9 mouse cellular contexts compared by ENCODE assay signal in genomic region chr4:152663482-152663881, GRCm38 (mm10).
DNase-seq lines count a peak whose midpoint lies in the region; ATAC-seq and TF ChIP-seq lines count a peak whose summit lies in the region.
"Had no signal": no experiment of that assay in that cellular context is flagged by ENCODE, and none has a peak within 500 bp of the region (broad histone marks: within the 10 kb centered on the region; RNA-seq: fewer than 3 reads in every experiment).

No protein-coding gene starts in this region.

- peak; percentile 32 for DNase-seq in kidney, adult 18-20 months
- no peak for DNase-seq in kidney, postnatal 14 days
- DNase-seq in CH12.LX (ENCODE audit: extremely low read depth) = no peak
- peak; percentile 62 for DNase-seq in ES-E14 (ENCODE audit: low read depth, low spot score)
- peak; percentile 32 for DNase-seq in left cerebral cortex, postnatal 4 days
- DNase-seq in layer of hippocampus, adult 9-10 months (ENCODE audit: low spot score) = no peak

- H3K4me3 ChIP-seq in CH12.LX (replicated peaks in 1 of 3; ENCODE audit: low read depth in 2 of 3, low read length in 2 of 3, poor library complexity in 1 of 3) = no peak overlapping the region
- no peak overlapping the region for H3K4me3 ChIP-seq in ES-E14 (ENCODE audit: insufficient read depth in 1 of 2, low read depth in 1 of 2, low read length in 2 of 2, poor library complexity in 1 of 2, severe bottlenecking in 1 of 2)
- H3K4me3 ChIP-seq: embryonic facial prominence, embryonic 15.5 days; neural tube, embryonic 13.5 days had no signal

- in situ Hi-C loops in CH12.LX (cut with MboI; ENCODE audit: low pct_ligation_motif_present, low pct_unique_long_range_greater_than_20kb, low sequenced_read_pairs) (no loop called here), ES-E14 (cut with MboI; ENCODE audit: low sequenced_read_pairs in 2 of 2, unreplicated experiment in 2 of 2) (no loop called here)

- peak; percentile 21 to 40; a peak in 3 of 4 replicates for TF ChIP-seq CTCF in CH12.LX (conservative IDR thresholded peaks at IDR 0.05 in 1 of 2, IDR thresholded peaks at IDR 0.05 in 1 of 2; ENCODE audit: low read depth in 2 of 2, low read length in 2 of 2)

- H3K27ac ChIP-seq in CH12.LX (ENCODE audit: insufficient read depth, low read depth) (no peak overlapping the region), ES-E14 (ENCODE audit: insufficient read depth, low read depth, low read length, poor library complexity, severe bottlenecking) (no peak overlapping the region)
- H3K27ac ChIP-seq: embryonic facial prominence, embryonic 15.5 days; neural tube, embryonic 13.5 days had no signal

- no peak; the same call in 1 of the 2 replicates for ATAC-seq in granulocyte monocyte progenitor cell, adult 5-6 weeks (replicated peaks; ENCODE audit: poor library complexity, severe bottlenecking)

- no peak for TF ChIP-seq RAD21 in CH12.LX (IDR thresholded peaks at IDR 0.05; ENCODE audit: low read depth, low read length)

- H3K9ac ChIP-seq in CH12.LX (ENCODE audit: insufficient read depth, low read depth) (no peak overlapping the region), ES-E14 (ENCODE audit: insufficient read depth, low read depth, low read length, poor library complexity, severe bottlenecking) (no peak overlapping the region)
- H3K9ac ChIP-seq: embryonic facial prominence, embryonic 15.5 days; neural tube, embryonic 13.5 days had no signal

- no peak for TF ChIP-seq POLR2A in CH12.LX (IDR thresholded peaks at IDR 0.05; ENCODE audit: low read depth, low read length)

- no peak overlapping the region for H3K4me2 ChIP-seq in CH12.LX (ENCODE audit: insufficient read depth, low read depth, poor library complexity, severe bottlenecking)
- H3K4me2 ChIP-seq: embryonic facial prominence, embryonic 15.5 days; neural tube, embryonic 13.5 days had no signal

- intact Hi-C loops in left cerebral cortex, postnatal 4 days (cut with DNase I) = no loop called here

- no peaks in the 10 kb centered on the region for H3K79me2 ChIP-seq in CH12.LX (replicated peaks; ENCODE audit: control insufficient read depth, extremely low read depth, insufficient read depth, poor library complexity, severe bottlenecking)

- H3K36me3 ChIP-seq in CH12.LX (replicated peaks in 1 of 2; ENCODE audit: control insufficient read depth in 1 of 2, insufficient read depth in 1 of 2, low read length in 1 of 2) (no peaks in the 10 kb centered on the region), ES-E14 (ENCODE audit: control insufficient read depth, insufficient read depth, low read length, poor library complexity, severe bottlenecking) (no peaks in the 10 kb centered on the region)
- H3K36me3 ChIP-seq: embryonic facial prominence, embryonic 15.5 days; neural tube, embryonic 13.5 days had no signal

- H3K4me1 ChIP-seq in CH12.LX (ENCODE audit: control insufficient read depth in 1 of 2, insufficient read depth in 2 of 2) (no peaks in the 10 kb centered on the region), ES-E14 (ENCODE audit: control insufficient read depth in 2 of 2, insufficient read depth in 2 of 2, low read length in 2 of 2, poor library complexity in 1 of 2) (no peaks in the 10 kb centered on the region)
- H3K4me1 ChIP-seq: embryonic facial prominence, embryonic 15.5 days; neural tube, embryonic 13.5 days had no signal

- H3K27me3 ChIP-seq in CH12.LX (replicated peaks) = no peaks in the 10 kb centered on the region
- H3K27me3 ChIP-seq: embryonic facial prominence, embryonic 15.5 days; neural tube, embryonic 13.5 days had no signal

- peaks cover 89% of the 10 kb centered on the region for H3K9me3 ChIP-seq in CH12.LX (replicated peaks; ENCODE audit: low read length)
- H3K9me3 ChIP-seq in ES-E14 (ENCODE audit: control insufficient read depth, insufficient read depth, low read depth, low read length) = no peaks in the 10 kb centered on the region
- H3K9me3 ChIP-seq: embryonic facial prominence, embryonic 15.5 days; neural tube, embryonic 13.5 days had no signal

- no peak for TF ChIP-seq EP300 in CH12.LX (IDR thresholded peaks at IDR 0.05; ENCODE audit: low read length)

- dilution Hi-C loops in CH12.LX (cut with MboI; ENCODE audit: extremely low pct_ligation_motif_present, extremely low pct_unique_long_range_greater_than_20kb, low sequenced_read_pairs) = no loop called here

TF ChIP-seq in CH12.LX, 34 proteins besides CTCF, POLR2A, EP300 and RAD21:
- TF ChIP-seq SIN3A (IDR thresholded peaks at IDR 0.05; ENCODE audit: low read length) = no peak
- no peak for TF ChIP-seq BHLHE40 (IDR thresholded peaks at IDR 0.05; ENCODE audit: low read depth, low read length)
- no peak for TF ChIP-seq E2F4 (IDR thresholded peaks at IDR 0.05; ENCODE audit: insufficient replicate concordance, low read depth, low read length)
- TF ChIP-seq PAX5 (IDR thresholded peaks at IDR 0.05; ENCODE audit: low read length) = no peak
- TF ChIP-seq ETS1 (conservative IDR thresholded peaks at IDR 0.05; ENCODE audit: low read depth, low read length) = no peak
- TF ChIP-seq ELF1 (IDR thresholded peaks at IDR 0.05; ENCODE audit: low read depth, low read length) = no peak
- TF ChIP-seq CHD1 (IDR thresholded peaks at IDR 0.05; ENCODE audit: low read depth, low read length) = no peak
- TF ChIP-seq JUN (IDR thresholded peaks at IDR 0.05; ENCODE audit: insufficient read depth, low read depth, low read length) = no peak
- TF ChIP-seq KAT2A (IDR thresholded peaks at IDR 0.05; ENCODE audit: insufficient replicate concordance, low read length) = no peak
- no peak for TF ChIP-seq JUND (conservative IDR thresholded peaks at IDR 0.05; ENCODE audit: low read depth, low read length)

TF ChIP-seq in ES-E14, 5 proteins besides CTCF, POLR2A, EP300 and RAD21:
- TF ChIP-seq MAFK (IDR thresholded peaks at IDR 0.05; ENCODE audit: insufficient read depth, low read depth, low read length) (no peak), ZNF384 (IDR thresholded peaks at IDR 0.05; ENCODE audit: low read depth, low read length) (no peak), HCFC1 (IDR thresholded peaks at IDR 0.05; ENCODE audit: borderline replicate concordance, insufficient read depth, low read length) (no peak), ZC3H11A (IDR thresholded peaks at IDR 0.05; ENCODE audit: borderline replicate concordance, low read depth, low read length) (no peak), CHD2 (IDR thresholded peaks at IDR 0.05; ENCODE audit: low read depth, low read length) (no peak)

Comparison
In these comparisons a context has a peak if more than half of its experiments do, and no peak if none do; other contexts are left out.
1. DNase-seq: peak in kidney, adult 18-20 months (single experiment), ES-E14 (single experiment) and left cerebral cortex, postnatal 4 days (single experiment); none in kidney, postnatal 14 days (single experiment), CH12.LX (single experiment) and layer of hippocampus, adult 9-10 months (single experiment).